Mouse (Mus musculus): ENCODE data around the gene Tbc1d24.

The Tbc1d24 gene

DNA sequence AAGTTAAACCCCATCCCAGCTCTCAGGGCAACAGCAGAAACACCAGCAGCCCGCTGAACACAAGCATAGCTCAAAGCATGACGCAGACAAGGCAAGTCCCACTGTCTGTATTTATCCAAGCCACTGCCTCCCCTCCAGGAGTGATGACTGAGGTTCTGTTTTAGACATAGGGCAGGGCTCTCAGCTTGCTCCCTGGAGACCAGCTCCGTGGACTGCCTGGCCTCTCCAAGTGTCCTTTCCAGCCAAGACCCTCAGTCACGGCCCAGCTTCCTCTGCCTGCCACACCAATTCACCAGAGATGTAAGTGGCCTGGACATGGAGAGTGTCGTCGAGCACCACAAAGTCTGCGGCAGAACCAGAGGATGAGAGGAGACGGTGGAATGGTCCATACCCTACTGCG, 49.6 kb downstream of the Tbc1d24 start:
- POLR2A ChIA-PET, result interaction anchor here in 2 of 4 experiments (0.7 to 7.4 kb wide), 8 partner anchors 9 to 262 kb away, joined by 3 to 160 read pairs (median 4); partner anchors contain the start of genes Amdhd2 (in 2 of the 2), Atp6v0c (in 2 of the 2), Ccnf (in 1 of the 2) and Tedc2 (in 1 of the 2)
- CTCF ChIA-PET, result no interaction called here

DNA sequence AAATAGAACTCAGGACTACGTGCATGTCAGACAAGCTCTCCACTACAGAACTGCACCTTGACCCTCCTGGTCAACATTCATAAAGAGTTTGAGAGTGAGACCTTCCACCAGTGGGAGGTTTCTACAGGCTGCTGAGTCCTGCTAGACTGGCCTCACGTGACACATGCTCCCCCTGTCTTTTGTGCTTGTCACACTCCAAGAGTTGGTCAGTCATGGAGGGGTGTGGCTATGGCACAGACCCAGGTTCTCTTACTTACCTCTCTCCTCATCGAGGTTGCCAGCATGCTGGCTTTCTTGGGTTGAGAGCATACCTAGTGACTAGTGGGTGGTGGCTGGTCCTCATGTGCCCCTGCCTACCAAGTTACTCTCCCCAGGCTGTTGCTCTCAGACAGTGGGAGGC, 50.9 kb downstream of the Tbc1d24 start:
- ChIA-PET CTCF (no interaction called here), POLR2A (interaction anchor here in 2 of 4 experiments (1.3 to 7.4 kb wide), 4 partner anchors 10 to 21 kb away, joined by 4 to 160 read pairs (median 101); partner anchors contain the start of genes Amdhd2 (in 2 of the 2) and Atp6v0c (in 2 of the 2))

- ChIA-PET CTCF (interaction anchor here (0.6 to 2.5 kb wide), 27 partner anchors 10 to 550 kb away, joined by 3 to 16 read pairs (median 4); partner anchors contain the start of genes Abca3 (in 1 of the 4), Amdhd2 (in 1 of the 4), Ccnf (in 1 of the 4) and Mlst8 (in 1 of the 4)), POLR2A (interaction anchor here (0.6 to 7.4 kb wide), 63 partner anchors 8 to 515 kb away, joined by 3 to 160 read pairs (median 4); partner anchors contain the start of genes Amdhd2 (in 4 of the 4), Ccnf (in 3 of the 4), Atp6v0c (in 2 of the 4) and Tedc2 (in 2 of the 4))
Measured at GRCm38 (mm10) chr17:24151890-24152563, 53.3 kb downstream of the Tbc1d24 start.

- POLR2A ChIA-PET, result interaction anchor here (0.6 to 7.4 kb wide), 64 partner anchors 8 to 516 kb away, joined by 3 to 160 read pairs (median 4); partner anchors contain the start of genes Amdhd2 (in 4 of the 4), Ccnf (in 3 of the 4), Atp6v0c (in 2 of the 4) and Abca3 (in 1 of the 4)
- CTCF ChIA-PET, result interaction anchor here (0.5 to 2.5 kb wide), 27 partner anchors 10 to 551 kb away, joined by 3 to 16 read pairs (median 4); partner anchors contain the start of genes Abca3 (in 1 of the 4) and Amdhd2 (in 1 of the 4)
Measured at GRCm38 (mm10) chr17:24151382-24151781, 54.0 kb downstream of the Tbc1d24 start.

- ChIA-PET CTCF (interaction anchor here (0.5 to 2.5 kb wide), 17 partner anchors 9 to 455 kb away, joined by 3 to 16 read pairs (median 5); partner anchors contain the start of gene Amdhd2 (in 1 of the 4)), POLR2A (interaction anchor here (0.7 to 7.4 kb wide), 44 partner anchors 9 to 516 kb away, joined by 3 to 160 read pairs (median 5); partner anchors contain the start of genes Amdhd2 (in 4 of the 4), Ccnf (in 3 of the 4), Atp6v0c (in 2 of the 4) and Abca3 (in 1 of the 4))
Measured at GRCm38 (mm10) chr17:24150824-24151223, 54.5 kb downstream of the Tbc1d24 start, which contains the start of gene Pdpk1. Pdpk1 (minus strand) TSS chr17:24150924.

DNA sequence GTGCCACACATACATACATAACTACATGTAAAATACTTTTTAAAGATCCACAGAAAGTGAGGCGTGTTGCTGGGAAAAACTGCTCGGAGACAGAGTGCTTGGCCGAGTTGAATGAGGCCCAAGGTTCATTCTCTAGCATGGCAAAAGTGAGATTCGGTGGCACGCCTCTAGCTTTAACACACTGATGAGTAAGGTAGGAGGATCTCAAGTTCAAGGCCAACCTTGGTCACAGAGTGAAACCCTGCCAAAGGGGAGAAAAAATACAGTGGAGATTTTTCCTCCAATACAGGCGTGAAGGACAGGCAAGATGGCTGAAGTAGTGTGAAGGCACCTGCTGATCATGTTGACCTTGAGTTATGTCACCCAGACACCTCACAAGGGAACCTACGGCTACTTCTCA, 55.9 kb downstream of the Tbc1d24 start:
- POLR2A ChIA-PET, result interaction anchor here in 2 of 4 experiments (0.7 to 7.4 kb wide), 3 partner anchors 15 to 378 kb away, joined by 3 to 160 read pairs (median 3); partner anchors contain the start of genes Amdhd2 (in 1 of the 2), Atp6v0c (in 1 of the 2), Ccnf (in 1 of the 2) and Traf7 (in 1 of the 2)
- CTCF ChIA-PET, result interaction anchor here in 1 of 4 experiments (1.4 kb wide), 1 partner anchor 18 kb away, joined by 3 read pairs; no protein-coding TSS in a partner anchor

DNA sequence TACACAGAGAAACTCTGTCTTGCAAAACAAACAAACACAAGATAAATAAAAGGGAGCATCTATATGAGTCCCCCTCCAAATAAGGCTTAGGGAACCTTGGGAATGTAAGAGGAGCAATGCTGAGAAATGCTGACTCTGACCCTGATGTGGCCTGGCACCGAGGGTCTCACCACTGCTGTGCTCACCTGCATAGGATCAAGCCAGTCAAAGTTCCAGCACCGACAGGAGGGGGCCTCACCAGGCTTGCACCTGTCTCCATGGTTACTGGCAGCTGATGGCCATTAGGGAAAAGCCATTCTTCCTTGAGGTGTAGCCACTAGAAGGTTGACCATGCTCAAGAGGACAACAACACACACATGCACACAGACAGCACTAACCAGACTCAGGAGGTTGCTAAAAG, 62.5 kb downstream of the Tbc1d24 start:
- CTCF ChIA-PET, result no interaction called here
- POLR2A ChIA-PET, result interaction anchor here in 2 of 4 experiments (1.0 to 1.6 kb wide), 4 partner anchors 9 to 109 kb away, joined by 3 to 7 read pairs (median 4); partner anchors contain the start of genes Amdhd2 (in 2 of the 2) and Ccnf (in 1 of the 2)

DNA sequence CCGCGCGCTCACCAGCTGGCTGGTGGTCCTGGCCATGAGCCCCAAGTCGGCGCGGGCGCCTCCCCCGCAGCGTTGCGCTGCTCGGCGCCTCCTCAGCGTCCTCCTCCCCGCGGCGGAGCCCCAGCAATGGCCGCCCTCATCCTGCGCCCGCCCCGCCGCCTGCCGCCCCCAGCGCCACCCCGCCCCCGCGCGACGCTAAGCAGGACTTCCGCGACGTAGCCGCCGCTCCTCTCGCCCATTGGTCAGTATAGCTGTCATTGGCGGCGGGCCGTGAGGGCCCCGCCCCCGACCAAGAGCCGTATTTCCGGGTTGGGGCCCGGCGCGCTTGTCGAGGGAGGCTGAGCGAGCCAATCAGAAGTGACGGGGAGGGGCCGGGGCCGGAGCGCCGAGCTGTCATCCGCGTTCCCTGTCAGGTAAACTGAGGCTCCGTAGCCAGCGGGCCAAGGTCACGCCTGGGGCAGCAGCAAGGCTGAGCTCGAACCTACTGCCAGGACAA, 63.9 kb downstream of the Tbc1d24 start:
- CTCF ChIA-PET, result interaction anchor here in 3 of 4 experiments (0.6 to 1.5 kb wide), 7 partner anchors 9 to 976 kb away, joined by 3 to 16 read pairs (median 3); partner anchors contain the start of genes Abca3 (in 1 of the 3) and Pdpk1 (in 1 of the 3)
- POLR2A ChIA-PET, result interaction anchor here (0.6 to 2.1 kb wide), 54 partner anchors 8 to 1231 kb away, joined by 3 to 35 read pairs (median 4); partner anchors contain the start of genes Amdhd2 (in 4 of the 4), Atp6v0c (in 2 of the 4), Ccnf (in 2 of the 4) and Pdpk1 (in 2 of the 4)

DNA sequence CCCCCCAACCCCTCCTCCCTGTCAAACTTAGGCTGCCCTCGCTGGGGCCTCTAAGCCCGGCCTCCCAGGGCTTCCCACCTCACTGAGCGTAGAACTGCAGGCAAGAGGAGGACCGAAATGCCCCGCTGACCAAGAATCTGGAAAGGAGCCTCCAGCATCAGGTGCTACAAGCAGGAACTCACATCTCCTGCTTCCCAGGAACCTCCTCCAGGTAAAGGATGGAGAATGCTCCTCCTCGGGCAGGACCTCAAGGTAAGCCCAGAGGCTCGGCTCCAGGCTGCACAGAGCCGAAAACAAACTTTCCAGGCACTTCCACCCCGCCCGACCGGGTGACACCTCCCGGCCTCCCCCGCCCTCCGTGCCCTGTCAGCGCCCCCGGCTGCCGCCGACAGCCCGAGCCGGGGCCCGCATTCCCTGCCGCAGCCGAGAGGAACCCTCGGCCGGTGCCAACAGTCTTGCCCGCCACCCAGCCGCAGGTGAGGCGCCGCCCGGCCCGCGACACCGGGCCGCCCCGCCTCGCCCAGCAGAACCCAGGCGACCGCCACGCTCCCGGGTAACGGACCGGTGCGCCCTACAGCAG, 64.4 kb downstream of the Tbc1d24 start:
- ChIA-PET POLR2A (interaction anchor here (0.7 to 2.1 kb wide), 32 partner anchors 7 to 314 kb away, joined by 3 to 35 read pairs (median 4); partner anchors contain the start of genes Amdhd2 (in 2 of the 4), Pdpk1 (in 2 of the 4), Abca3 (in 1 of the 4) and Atp6v0c (in 1 of the 4)), CTCF (interaction anchor here in 3 of 4 experiments (0.6 to 1.5 kb wide), 4 partner anchors 8 to 11 kb away, joined by 3 to 16 read pairs (median 8); partner anchors contain the start of gene Pdpk1 (in 1 of the 3))

- ChIA-PET POLR2A (interaction anchor here (0.6 to 2.5 kb wide), 24 partner anchors 9 to 388 kb away, joined by 3 to 13 read pairs (median 4); partner anchors contain the start of genes Pdpk1 (in 2 of the 4), Amdhd2 (in 1 of the 4), Atp6v0c (in 1 of the 4) and Ccnf (in 1 of the 4)), CTCF (no interaction called here)
Measured at GRCm38 (mm10) chr17:24139968-24140367, 65.4 kb downstream of the Tbc1d24 start.

GRCm38 (mm10) chr17:24139256-24139655, 66.1 kb downstream of the Tbc1d24 start:
- CTCF ChIA-PET, result interaction anchor here in 1 of 4 experiments (0.8 kb wide), 1 partner anchor 12 kb away, joined by 3 read pairs; no protein-coding TSS in a partner anchor

GRCm38 (mm10) chr17:24137226-24137880, 68.0 kb downstream of the Tbc1d24 start:
- ChIA-PET POLR2A (interaction anchor here in 3 of 4 experiments (0.6 to 1.8 kb wide), 10 partner anchors 13 to 151 kb away, joined by 3 to 7 read pairs (median 3); partner anchors contain the start of genes Pdpk1 (in 1 of the 3) and Tedc2 (in 1 of the 3)), CTCF (interaction anchor here in 1 of 4 experiments (0.7 kb wide), 1 partner anchor 62 kb away, joined by 3 read pairs; no protein-coding TSS in a partner anchor)

More at GRCm38 (mm10) chr17:24139256-24139655, 66.1 kb downstream of the Tbc1d24 start:
- POLR2A ChIA-PET, result interaction anchor here (0.6 to 2.5 kb wide), 28 partner anchors 8 to 388 kb away, joined by 3 to 13 read pairs (median 4); partner anchors contain the start of genes Amdhd2 (in 2 of the 4), Pdpk1 (in 2 of the 4), Atp6v0c (in 1 of the 4) and Ccnf (in 1 of the 4)

- ChIA-PET POLR2A (interaction anchor here in 3 of 4 experiments (0.5 to 5.8 kb wide), 24 partner anchors 8 to 967 kb away, joined by 3 to 52 read pairs (median 4); partner anchors contain the start of genes Atp6v0c (in 2 of the 3), Amdhd2 (in 1 of the 3), Ccnf (in 1 of the 3) and Pdpk1 (in 1 of the 3)), CTCF (interaction anchor here in 3 of 4 experiments (0.5 to 2.0 kb wide), 5 partner anchors 18 to 574 kb away, joined by 3 to 7 read pairs (median 3); partner anchors contain the start of gene Ccnf (in 1 of the 3))
Measured at GRCm38 (mm10) chr17:24134062-24134461, 71.3 kb downstream of the Tbc1d24 start.

GRCm38 (mm10) chr17:24132919-24133318, 72.4 kb downstream of the Tbc1d24 start:
- CTCF ChIA-PET, result interaction anchor here (0.6 to 2.2 kb wide), 13 partner anchors 8 to 212 kb away, joined by 3 to 8 read pairs (median 3); partner anchors contain the start of genes Ccnf (in 1 of the 4) and Pdpk1 (in 1 of the 4)
- POLR2A ChIA-PET, result interaction anchor here in 3 of 4 experiments (0.6 to 5.8 kb wide), 27 partner anchors 9 to 296 kb away, joined by 3 to 52 read pairs (median 4); partner anchors contain the start of genes Amdhd2 (in 2 of the 3), Ccnf (in 2 of the 3), Tedc2 (in 2 of the 3) and Atp6v0c (in 1 of the 3)

- ChIA-PET CTCF (interaction anchor here (0.5 to 2.2 kb wide), 15 partner anchors 9 to 349 kb away, joined by 3 to 7 read pairs (median 3); partner anchors contain the start of genes Mlst8 (in 1 of the 4), Pdpk1 (in 1 of the 4) and Tedc2 (in 1 of the 4)), POLR2A (interaction anchor here (0.6 to 5.8 kb wide), 19 partner anchors 8 to 396 kb away, joined by 3 to 52 read pairs (median 4); partner anchors contain the start of genes Amdhd2 (in 2 of the 4), Pdpk1 (in 2 of the 4), Atp6v0c (in 1 of the 4) and Ccnf (in 1 of the 4))
Measured at GRCm38 (mm10) chr17:24131570-24131969, 73.8 kb downstream of the Tbc1d24 start.
